Mouse (Mus musculus): Measurements from ENCODE around the gene Calb2. TPM values are rescaled to one million over a fixed set of nuclear protein-coding genes. Genes with fewer than 3 reads are reported as not detected.

Calb2 gene
- polyA plus RNA-seq, 1 experiment from 2014 or later = 53.3 TPM

GRCm38 (mm10) chr8:110102653-110103052 lies 65.4 kb downstream of the Calb2 start, which contains the start of gene Gm17720:
Gene Gm17720, minus strand, starts transcription at chr8:110102753.
- no peaks in the 10 kb centered on the region for H3K36me3 ChIP-seq
- H3K4me2 ChIP-seq = no peak within 1 kb of the TSS
- no peaks in the 10 kb centered on the region for H3K27me3 ChIP-seq
- H3K4me3 ChIP-seq = no peak within 1 kb of the TSS
- H3K9me3 ChIP-seq = no peaks in the 10 kb centered on the region
- 95% methylated on average over 3 of the region's 3 CpGs for WGBS
- H3K9ac ChIP-seq = no peak within 1 kb of the TSS
- H3K4me1 ChIP-seq (replicated peaks) = no peaks in the 10 kb centered on the region
- no peak for ATAC-seq (ENCODE audit: low FRiP score)
- H3K27ac ChIP-seq = no peak within 1 kb of the TSS

DNA sequence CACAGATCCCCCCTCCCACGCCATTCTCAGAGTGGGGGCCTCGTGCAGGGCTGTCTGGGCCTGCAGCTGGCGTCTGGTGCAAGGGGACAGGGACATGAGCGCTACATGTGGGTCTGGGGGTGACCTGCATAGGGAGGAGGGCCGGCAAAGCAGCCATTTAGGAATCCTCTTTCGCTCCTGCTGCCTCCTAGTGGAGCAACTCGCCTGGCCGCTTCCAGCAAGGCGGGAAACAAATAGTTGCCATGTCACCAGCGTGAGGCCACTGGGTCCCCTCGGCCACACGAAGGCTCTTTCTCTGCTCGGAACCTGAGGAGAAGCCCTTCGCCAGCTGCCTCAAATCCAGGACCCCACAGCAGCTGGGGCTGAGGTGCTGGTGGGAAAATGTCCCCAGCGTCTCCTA lies 66.3 kb downstream of the Calb2 start:
- no peak for ATAC-seq (ENCODE audit: low FRiP score)
- Histone ChIP-seq H3K36me3 (no peaks in the 10 kb centered on the region), H3K27me3 (no peaks in the 10 kb centered on the region), H3K4me3 (no peak overlapping the region), H3K4me2 (no peak overlapping the region), H3K27ac (no peak overlapping the region), H3K9me3 (no peaks in the 10 kb centered on the region), H3K9ac (no peak overlapping the region), H3K4me1 (replicated peaks) (no peaks in the 10 kb centered on the region)
- WGBS = 84% methylated on average over 15 of the region's 15 CpGs

- Histone ChIP-seq H3K4me2 (no peak within 1 kb of the TSS), H3K9ac (no peak within 1 kb of the TSS), H3K36me3 (no peaks in the 10 kb centered on the region), H3K9me3 (no peaks in the 10 kb centered on the region), H3K4me1 (replicated peaks) (no peaks in the 10 kb centered on the region), H3K4me3 (no peak within 1 kb of the TSS), H3K27me3 (no peaks in the 10 kb centered on the region), H3K27ac (no peak within 1 kb of the TSS)
- whole genome bisulfite sequencing = 85% methylated on average over 12 of the region's 12 CpGs
- no peak for ATAC-seq (ENCODE audit: low FRiP score)
Observed at GRCm38 (mm10) chr8:110100907-110101306, 67.1 kb downstream of the Calb2 start, which contains the start of gene Gm21964. Gene Gm21964, plus strand, starts transcription at chr8:110101207.

GRCm38 (mm10) chr8:110091869-110092268 lies 76.1 kb downstream of the Calb2 start:
- peaks cover 42% of the 10 kb centered on the region for H3K36me3 ChIP-seq
- H3K9ac ChIP-seq = no peak overlapping the region
- 60% methylated on average over 1 of the region's 1 CpGs for WGBS
- peaks cover 21% of the 10 kb centered on the region for H3K9me3 ChIP-seq
- H3K4me2 ChIP-seq = no peak overlapping the region
- H3K4me3 ChIP-seq = no peak overlapping the region
- no peaks in the 10 kb centered on the region for H3K27me3 ChIP-seq
- no peak overlapping the region for H3K27ac ChIP-seq
- no peaks in the 10 kb centered on the region for H3K4me1 ChIP-seq (replicated peaks)
- no peak for ATAC-seq (ENCODE audit: low FRiP score)

Other genes starting within 250 kb of the Calb2 start
- gene Marveld3, start 206.0 kb downstream of the Calb2 start, polyA plus RNA-seq (2015; fragmentation: Nextera tagmentation; extraction: Ambion mirVana) = 1.2 and 2.0 TPM in 2 replicates
- gene Tat, start 177.8 kb downstream of the Calb2 start, polyA plus RNA-seq (2015; fragmentation: Nextera tagmentation; extraction: Ambion mirVana) = not detected in 2 replicates
- gene Chst4, start 128.5 kb downstream of the Calb2 start, polyA plus RNA-seq (2015; fragmentation: Nextera tagmentation; extraction: Ambion mirVana) = not detected in 2 replicates
- gene Zfp612, start 88.5 kb downstream of the Calb2 start, polyA plus RNA-seq (2015; fragmentation: Nextera tagmentation; extraction: Ambion mirVana) = 18.3 TPM in 2 replicates
- not detected in 2 replicates for gene Gm21964, start 67.0 kb downstream of the Calb2 start, polyA plus RNA-seq (2015; fragmentation: Nextera tagmentation; extraction: Ambion mirVana)
- gene Gm17720, start 65.5 kb downstream of the Calb2 start, polyA plus RNA-seq (2015; fragmentation: Nextera tagmentation; extraction: Ambion mirVana) = not detected in 2 replicates
- gene Cmtr2, start 47.5 kb upstream of the Calb2 start, polyA plus RNA-seq (2015; fragmentation: Nextera tagmentation; extraction: Ambion mirVana) = 10.9 and 12.0 TPM in 2 replicates
- gene Hydin, start 98.8 kb upstream of the Calb2 start, polyA plus RNA-seq (2015; fragmentation: Nextera tagmentation; extraction: Ambion mirVana) = 0.18 and 0.71 TPM in 2 replicates